Mouse (Mus musculus) megakaryocyte-erythroid progenitor cell, adult 5-6 weeks (primary cell): ENCODE measurements around the gene Hoxa4. TPM values are rescaled to one million over a fixed set of nuclear protein-coding genes. Genes with fewer than 3 reads are reported as not detected.

Experiments
- ATAC-seq: replicated peaks from 2 replicates; pipeline ENCODE4 v1.8.0; 2016; ENCODE audit warnings: mild to moderate bottlenecking, inconsistent platforms; ENCODE audit not compliant: severe bottlenecking, poor library complexity, low FRiP score, low TSS enrichment
- total RNA-seq, 2 experiments: library from RNA; stranded (forward) in 1 of 2; stranded (reverse) in 1 of 2; fragments of 200-1000, 215-1000 nt in 1 of 2; fragments of >200 nt in 1 of 2; fragmentation: Nextera tagmentation in 1 of 2; gene quantifications; 2 replicates each; pipeline ENCODE4 v1.2.3; 2014 to 2017

Gene Hoxa4
- total RNA-seq, 2 experiments from 2014 or later = 0.66 to 1.9 TPM

DNA sequence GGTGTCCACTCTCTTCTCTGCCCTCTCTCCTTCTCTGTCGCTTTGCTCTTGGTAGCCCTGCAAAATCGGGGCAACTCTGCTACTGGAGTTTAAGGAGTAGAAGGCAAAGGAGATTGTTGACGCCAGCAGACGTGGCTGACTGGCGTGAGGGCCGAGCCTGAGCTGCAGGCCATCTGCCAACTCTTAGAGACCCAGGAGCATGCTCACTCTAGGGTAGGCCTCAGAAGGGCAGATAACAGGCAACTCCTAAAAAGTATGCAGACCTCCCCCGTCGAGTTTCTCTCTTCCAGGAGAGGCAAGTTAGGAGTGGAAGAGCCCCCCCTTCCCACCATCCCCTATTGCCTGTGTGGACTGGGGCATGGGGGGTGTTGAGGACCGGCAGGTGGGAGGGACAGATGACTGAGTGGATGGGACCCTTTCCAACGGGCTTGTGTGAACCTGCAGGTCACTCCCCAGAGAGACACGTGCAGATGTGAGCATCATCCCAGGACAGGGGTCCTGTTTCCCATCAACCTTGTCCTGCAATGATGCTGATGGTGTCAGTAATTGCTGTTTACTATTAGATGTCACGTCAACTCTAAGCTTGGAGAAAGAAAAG lies 32.3 kb downstream of the Hoxa4 start:
- ATAC-seq = no peak

DNA sequence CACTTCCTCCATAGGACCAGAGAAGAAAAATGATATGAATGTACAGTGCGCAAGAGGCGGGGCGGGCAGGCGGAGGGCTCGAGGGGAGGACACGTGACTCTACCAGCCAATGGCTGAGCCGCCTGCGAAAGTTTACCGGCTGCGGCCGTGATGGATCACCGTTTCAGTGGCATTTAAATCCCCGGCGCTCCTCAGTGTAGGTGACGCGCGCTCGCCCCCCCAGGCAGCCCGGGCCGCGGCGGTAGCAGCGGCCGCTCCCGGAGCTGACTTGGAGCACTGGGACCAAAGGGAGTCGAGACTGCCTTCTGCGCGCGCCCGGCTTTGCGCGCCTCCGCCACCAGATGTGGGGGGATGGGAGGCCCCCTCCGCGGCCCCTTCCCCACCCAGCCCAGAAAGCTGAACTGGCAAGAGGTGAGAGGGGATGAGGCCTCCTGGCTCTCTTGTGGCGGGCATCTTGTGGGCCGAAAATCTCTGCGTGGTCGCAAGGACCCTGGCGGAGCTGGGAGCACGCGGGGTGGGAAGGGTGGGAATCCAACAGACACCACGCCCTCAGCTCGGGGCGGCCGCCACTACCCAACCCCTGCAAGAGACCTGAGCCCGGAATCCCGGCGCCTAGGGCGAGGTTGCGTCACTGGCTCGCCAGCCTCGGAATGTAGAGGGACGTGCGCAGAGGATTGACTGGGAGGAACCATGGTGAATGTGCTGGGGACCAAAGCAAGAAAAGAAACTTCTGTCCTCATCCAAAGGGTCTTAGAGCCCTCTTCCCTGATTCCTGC lies 33.1 kb downstream of the Hoxa4 start, which contains the start of gene Hoxa1:
Gene Hoxa1, minus strand, starts transcription at position 42 of the 776 bp plus-strand sequence.
- ATAC-seq = peak; percentile 93

DNA sequence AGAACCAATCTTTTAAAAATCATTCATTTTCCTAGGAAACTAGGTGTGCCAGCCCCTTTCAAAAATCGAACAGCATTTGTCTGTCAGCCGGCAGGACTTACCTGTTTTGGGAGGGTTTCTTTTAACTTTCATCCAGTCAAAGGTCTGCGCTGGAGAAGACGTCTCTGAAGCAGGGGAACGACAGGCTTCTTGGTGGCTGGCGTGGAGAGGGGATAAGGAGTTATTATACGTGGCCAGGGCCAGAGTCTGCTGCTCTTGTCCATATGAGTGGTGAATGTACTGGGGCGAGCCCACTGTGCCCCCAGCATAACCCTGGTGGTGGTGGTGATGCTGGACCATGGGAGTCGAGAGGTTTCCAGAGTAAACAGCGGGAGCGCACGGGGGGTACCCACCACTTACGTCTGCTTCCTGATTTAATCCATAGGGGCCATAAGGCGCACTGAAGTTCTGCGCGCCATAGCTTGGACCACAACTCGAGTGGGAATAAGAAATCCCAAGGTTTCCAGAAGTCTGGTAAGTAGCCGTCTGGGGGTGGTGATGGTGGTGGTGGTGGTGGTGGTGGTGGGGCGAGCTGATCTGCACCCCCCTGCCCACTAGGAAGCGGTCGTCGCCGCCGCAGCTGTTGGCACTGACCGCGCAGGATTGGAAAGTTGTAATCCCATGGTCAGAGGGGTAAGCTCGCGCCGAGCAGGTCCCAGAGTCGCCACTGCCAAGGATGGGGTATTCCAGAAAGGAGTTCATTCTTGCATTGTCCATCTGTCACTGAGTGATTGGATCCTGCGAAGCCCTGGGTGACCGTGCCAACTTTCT lies 33.9 kb downstream of the Hoxa4 start:
- ATAC-seq = no peak

DNA sequence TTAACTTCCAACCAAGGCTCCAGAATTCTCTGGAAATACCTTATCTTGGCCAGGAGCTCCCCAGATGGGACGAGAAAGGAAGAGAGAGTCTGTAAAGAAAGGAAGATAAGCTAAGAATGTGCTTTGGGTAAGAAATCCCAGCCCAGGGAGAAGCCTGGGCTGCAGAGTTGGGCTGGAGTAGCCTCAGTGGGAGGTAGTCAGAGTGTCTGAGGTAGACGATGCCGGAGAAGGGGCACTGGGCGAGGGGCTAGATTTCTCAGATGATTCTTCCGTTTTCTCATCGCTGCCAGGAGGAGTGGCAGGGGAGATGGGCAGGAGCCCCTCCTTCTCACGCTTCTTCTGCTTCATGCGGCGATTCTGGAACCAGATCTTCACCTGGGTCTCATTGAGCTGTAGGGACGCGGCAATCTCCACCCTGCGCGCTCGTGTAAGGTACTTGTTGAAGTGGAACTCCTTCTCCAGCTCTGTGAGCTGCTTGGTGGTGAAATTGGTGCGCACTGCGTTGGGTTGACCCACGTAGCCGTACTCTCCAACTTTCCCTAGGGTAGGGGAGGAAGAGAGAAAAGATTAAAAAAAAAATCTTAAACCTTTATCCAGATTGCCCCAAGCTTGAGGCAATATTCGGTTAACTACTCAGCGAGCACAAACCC lies 34.9 kb downstream of the Hoxa4 start:
- ATAC-seq = no peak

DNA sequence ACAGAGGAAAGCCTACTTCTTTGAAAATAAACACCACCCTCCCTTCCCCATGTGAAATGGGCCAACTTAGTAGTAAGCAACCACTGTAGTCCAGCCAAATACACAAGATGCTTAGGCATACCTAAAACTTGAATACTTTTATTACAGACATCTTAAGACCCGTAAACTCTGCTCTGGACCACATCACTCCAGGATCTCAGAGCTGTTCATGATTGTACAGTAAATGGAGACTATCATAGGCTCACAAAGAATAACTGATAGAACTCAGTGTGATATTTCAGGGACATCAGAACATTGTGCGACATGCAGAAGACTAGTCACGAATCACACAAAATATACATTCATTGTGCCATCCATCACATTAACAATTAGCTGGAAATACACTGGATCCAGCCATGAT lies 36.1 kb downstream of the Hoxa4 start:
- no peak for ATAC-seq

DNA sequence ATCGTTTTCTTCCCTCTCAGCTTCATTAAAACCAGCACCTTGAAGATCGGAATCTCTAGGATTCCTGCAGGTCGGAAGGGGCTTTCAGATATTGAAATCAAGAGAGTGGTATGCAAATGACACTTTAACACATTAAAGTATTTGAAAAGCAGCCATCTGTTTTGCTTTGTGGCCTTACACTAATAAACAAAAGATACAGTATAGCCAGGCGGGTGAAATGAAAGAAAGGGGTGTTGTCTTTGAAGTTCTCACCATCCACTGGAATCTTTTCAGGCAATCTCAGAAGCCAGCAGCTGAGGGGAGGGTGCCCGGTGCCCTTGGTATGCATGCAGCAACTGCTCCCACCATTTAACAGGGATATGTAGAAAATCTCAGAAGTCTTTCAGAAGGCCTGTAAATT lies 37.5 kb downstream of the Hoxa4 start:
- no peak for ATAC-seq

DNA sequence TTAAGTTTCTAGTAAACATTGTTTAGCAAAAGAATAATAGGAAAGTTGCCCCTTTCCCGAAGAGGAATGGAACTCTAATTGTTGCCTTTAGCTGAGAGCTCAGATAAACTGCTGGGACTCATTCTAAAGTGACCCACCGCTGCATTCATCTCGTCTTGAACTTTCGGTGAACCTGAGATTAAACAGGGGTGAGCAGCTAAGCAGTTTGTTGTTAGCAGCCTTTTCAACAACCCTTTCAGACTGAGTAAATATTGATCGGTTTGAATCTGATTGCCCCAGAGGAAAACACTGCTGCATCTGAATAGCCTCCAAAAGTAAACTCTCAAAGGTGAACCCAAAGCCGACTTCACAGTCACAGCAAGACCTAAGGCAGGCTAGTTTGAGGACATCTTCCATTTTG lies 38.3 kb downstream of the Hoxa4 start:
- no peak for ATAC-seq

DNA sequence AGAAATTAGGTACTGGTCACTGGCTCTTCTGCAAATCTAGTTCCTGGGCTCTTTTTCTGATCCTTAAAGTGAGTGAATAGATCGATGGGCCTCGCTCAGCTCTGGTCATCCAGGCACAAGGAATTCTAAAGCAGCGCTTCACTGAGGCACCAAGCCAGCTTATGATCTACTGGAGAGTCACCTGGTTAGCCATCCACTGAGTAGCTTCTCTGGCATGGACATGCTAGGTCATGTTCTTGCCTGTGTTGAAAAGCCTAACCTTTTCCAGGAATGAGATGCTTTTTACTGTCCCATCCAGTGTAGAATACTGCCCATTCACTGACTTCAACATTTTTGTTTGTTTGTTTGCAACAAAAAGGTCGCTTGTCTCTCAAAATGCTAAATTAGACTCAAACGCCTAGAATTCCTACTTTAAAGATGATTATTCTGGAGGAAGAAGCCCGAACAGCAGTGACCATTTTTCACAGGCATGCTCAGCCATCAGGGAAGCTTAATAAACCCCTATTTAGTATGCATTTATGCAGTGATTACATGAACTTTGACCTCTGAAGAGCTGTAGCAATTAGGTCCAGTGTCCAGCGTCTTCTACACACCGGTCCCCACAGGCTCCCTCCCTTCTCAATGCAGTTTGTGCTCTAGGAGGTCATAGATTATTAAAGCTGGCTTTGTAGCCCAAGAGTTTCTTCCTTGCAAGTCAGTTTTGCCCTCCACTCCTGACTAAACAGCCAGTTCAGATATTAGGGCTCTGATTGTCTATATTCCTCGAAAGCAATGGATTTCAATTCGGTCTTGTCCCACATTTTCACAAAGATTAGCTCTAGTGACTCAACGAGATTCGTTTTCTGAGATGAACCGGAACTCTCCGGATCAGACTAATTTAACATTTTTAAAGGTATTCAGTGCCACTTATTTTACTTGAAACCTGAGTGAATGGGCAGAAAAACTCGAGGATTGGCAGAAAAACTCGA lies 39.0 kb downstream of the Hoxa4 start:
- ATAC-seq = no peak

DNA sequence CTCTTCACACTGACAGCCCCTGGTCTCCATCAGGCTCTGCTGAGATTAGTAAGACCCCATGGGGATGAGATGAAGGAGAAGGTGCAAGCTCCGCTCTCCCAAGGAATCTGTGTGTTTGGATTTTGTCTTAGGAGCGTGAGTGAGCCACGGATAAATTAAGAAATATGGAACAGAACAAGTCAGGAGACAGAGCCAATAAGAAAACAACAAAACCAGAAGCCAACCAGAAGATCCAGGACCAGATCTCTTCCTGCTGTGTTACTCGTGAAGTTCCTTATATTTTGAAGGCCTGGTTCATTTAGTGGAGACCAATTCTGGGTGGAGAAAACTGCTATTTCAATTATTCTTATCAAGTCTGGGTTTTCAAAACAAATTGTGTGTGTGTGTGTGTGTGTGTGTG lies 40.0 kb downstream of the Hoxa4 start:
- ATAC-seq = no peak

DNA sequence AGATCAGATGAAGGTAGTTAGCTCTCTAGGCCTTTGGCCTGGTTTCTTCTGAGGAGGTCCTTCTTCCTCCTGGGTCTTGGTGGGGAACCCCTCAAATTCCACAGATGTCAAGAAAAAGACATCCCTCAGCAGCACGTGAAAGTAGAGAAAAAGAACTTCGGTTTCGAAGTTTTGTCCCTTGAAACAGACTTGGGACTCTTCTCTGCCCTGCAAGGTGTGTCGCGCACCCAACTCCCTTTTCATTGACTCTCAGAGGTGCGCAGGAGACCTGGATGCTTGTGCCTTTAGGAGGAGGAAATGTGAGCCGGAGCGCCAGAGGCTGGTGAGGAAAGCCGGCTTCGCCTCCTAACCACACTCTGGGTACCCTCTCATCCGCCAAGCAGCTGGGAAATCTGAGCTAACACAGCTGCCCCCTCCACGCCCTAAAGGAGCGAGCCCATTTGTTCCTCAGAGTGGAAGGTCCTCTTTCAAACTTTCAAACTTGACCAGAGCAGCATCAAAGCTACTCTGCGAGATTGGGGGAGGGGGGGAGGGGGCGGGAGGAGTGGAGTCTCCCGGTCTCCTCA lies 41.1 kb downstream of the Hoxa4 start:
- ATAC-seq = no peak

Other genes with a start within 250 kb of the Hoxa4 start
- 18.5 and 30.0 TPM in 2 replicates for gene Skap2, start 179.2 kb downstream of the Hoxa4 start, total RNA-seq (2014; fragmentation: Nextera tagmentation)
- gene Skap2, start 179.2 kb downstream of the Hoxa4 start, total RNA-seq (2017) = 44.3 and 66.4 TPM in 2 replicates
- not detected in 2 replicates for gene Hoxa1, start 33.4 kb downstream of the Hoxa4 start, total RNA-seq (2014; fragmentation: Nextera tagmentation)
- 0.34 TPM in 1 of 2 replicates, not detected in the other for gene Hoxa1, start 33.4 kb downstream of the Hoxa4 start, total RNA-seq (2017)
- 1.4 TPM in 1 of 2 replicates, not detected in the other for gene Hoxa2, start 26.9 kb downstream of the Hoxa4 start, total RNA-seq (2014; fragmentation: Nextera tagmentation)
- not detected in 2 replicates for gene Hoxa2, start 26.9 kb downstream of the Hoxa4 start, total RNA-seq (2017)
- gene 5730596B20Rik, start 14.3 kb downstream of the Hoxa4 start, total RNA-seq (2014; fragmentation: Nextera tagmentation) = not detected in 2 replicates
- gene 5730596B20Rik, start 14.3 kb downstream of the Hoxa4 start, total RNA-seq (2017) = not detected in 2 replicates
- gene Hoxa5, start 12.8 kb upstream of the Hoxa4 start, total RNA-seq (2014; fragmentation: Nextera tagmentation) = 1.1 and 2.6 TPM in 2 replicates
- gene Hoxa5, start 12.8 kb upstream of the Hoxa4 start, total RNA-seq (2017) = 0.56 and 0.76 TPM in 2 replicates
- 1.5 TPM in 1 of 2 replicates, not detected in the other for gene Hoxa6, start 17.0 kb upstream of the Hoxa4 start, total RNA-seq (2014; fragmentation: Nextera tagmentation)
- not detected in 2 replicates for gene Hoxa6, start 17.0 kb upstream of the Hoxa4 start, total RNA-seq (2017)
- gene Hoxa3, start 21.6 kb upstream of the Hoxa4 start, total RNA-seq (2014; fragmentation: Nextera tagmentation) = 0.77 and 1.4 TPM in 2 replicates
- not detected in 2 replicates for gene Hoxa3, start 21.6 kb upstream of the Hoxa4 start, total RNA-seq (2017)
- not detected in 2 replicates for gene Gm28308, start 21.6 kb upstream of the Hoxa4 start, total RNA-seq (2014; fragmentation: Nextera tagmentation)
- gene Gm28308, start 21.6 kb upstream of the Hoxa4 start, total RNA-seq (2017) = not detected in 2 replicates
- 3.4 and 4.1 TPM in 2 replicates for gene Hoxa7, start 30.1 kb upstream of the Hoxa4 start, total RNA-seq (2014; fragmentation: Nextera tagmentation)
- 2.6 and 3.1 TPM in 2 replicates for gene Hoxa7, start 30.1 kb upstream of the Hoxa4 start, total RNA-seq (2017)
- gene Hoxa9, start 39.3 kb upstream of the Hoxa4 start, total RNA-seq (2014; fragmentation: Nextera tagmentation) = 7.6 and 9.7 TPM in 2 replicates
- 10.3 and 27.1 TPM in 2 replicates for gene Hoxa9, start 39.3 kb upstream of the Hoxa4 start, total RNA-seq (2017)
- not detected in 2 replicates for gene Hoxa10, start 49.1 kb upstream of the Hoxa4 start, total RNA-seq (2014; fragmentation: Nextera tagmentation)
- 0.34 TPM in 1 of 2 replicates, not detected in the other for gene Hoxa10, start 49.1 kb upstream of the Hoxa4 start, total RNA-seq (2017)
- gene Hoxa11, start 54.1 kb upstream of the Hoxa4 start, total RNA-seq (2014; fragmentation: Nextera tagmentation) = not detected in 2 replicates
- not detected in 2 replicates for gene Hoxa11, start 54.1 kb upstream of the Hoxa4 start, total RNA-seq (2017)
- not detected in 2 replicates for gene Hoxa13, start 69.1 kb upstream of the Hoxa4 start, total RNA-seq (2014; fragmentation: Nextera tagmentation)
- gene Hoxa13, start 69.1 kb upstream of the Hoxa4 start, total RNA-seq (2017) = not detected in 2 replicates
- not detected in 2 replicates for gene Evx1, start 121.7 kb upstream of the Hoxa4 start, total RNA-seq (2014; fragmentation: Nextera tagmentation)
- not detected in 2 replicates for gene Evx1, start 121.7 kb upstream of the Hoxa4 start, total RNA-seq (2017)